Mouse (Mus musculus) liver, postnatal 0 days (tissue): ENCODE measurements at regions not wholly inside any gene's neighbourhood (a gene's known extent, or its start where the extent isn't known, plus 50 kb on each side); places are given as distances from the start of the nearest gene placed in this dataset.

Experiments used
- CTCF ChIP-seq: sonication (generic); IDR thresholded peaks from 2 replicates; pipeline ENCODE4 v1.5.1; 2016; ENCODE audit warnings: antibody characterized with exemption, low read depth
- EP300 ChIP-seq: IDR thresholded peaks from 2 replicates; pipeline ENCODE4 v1.6.1; 2016; ENCODE audit warnings: antibody characterized with exemption, low read depth, mild to moderate bottlenecking

DNA sequence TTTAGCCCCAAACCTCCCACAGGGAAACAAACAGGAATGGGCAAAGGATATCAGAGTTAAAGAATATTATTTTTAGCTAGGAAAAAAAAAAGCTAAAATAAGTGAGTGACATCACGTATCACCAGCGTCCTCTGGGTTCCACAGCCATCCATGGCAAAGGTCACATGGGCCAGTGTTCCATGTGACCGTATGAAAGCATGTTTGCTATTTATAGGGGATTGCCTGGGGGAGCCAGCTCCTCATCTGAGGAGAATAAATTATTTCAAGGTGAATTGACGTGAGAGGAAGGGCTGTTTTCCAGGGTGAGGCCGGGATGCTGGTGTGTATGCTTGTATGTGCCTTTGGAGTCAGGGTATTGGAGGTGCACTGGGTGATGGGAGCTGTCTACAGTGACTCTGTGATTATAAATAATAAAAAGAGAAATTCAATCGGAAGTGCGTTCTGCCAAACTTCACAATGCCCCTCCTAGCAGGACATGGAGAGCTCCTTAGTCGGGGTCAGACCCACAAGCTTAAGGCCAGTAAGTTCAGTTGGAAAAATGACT lies 481.0 kb upstream of the Nr2f2 start:
- TF ChIP-seq CTCF, result no peak
- no peak for TF ChIP-seq EP300
